Mouse (Mus musculus) embryonic fibroblast, embryonic 13.5 days (primary cell): ENCODE data around the gene Arf3.

ENCODE experiments used
- CTCF ChIP-seq: IDR thresholded peaks from 2 replicates; pipeline ENCODE4 v1.5.1; 2011; ENCODE audit warnings: mild to moderate bottlenecking, control low read depth, low read length, moderate library complexity, borderline replicate concordance; ENCODE audit not compliant: insufficient read depth
- POLR2A ChIP-seq: IDR thresholded peaks from 2 replicates; pipeline ENCODE4 v1.6.1; 2011; ENCODE audit warnings: low read depth, mild to moderate bottlenecking, control low read depth, low read length, moderate library complexity

DNA sequence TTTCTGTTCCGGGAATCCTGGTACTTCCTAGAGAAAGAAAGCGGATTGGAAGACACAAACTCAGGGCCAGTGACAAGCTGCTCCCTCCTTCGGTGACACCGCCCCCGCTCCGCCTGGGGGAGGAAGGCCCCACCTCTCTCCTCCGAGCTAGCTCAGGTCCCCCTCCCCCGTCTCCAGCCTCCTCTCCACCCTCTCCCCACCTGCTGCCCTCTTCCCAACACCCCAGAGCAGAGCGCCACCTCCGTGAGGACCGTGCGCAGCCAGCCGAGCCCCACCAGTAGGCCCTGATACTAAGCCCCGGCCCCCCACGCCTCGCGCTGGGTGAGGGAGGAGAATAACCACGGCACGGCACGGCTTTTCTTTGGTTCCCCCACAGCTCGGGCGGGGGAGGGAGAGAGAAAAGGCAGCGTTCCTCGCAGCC, 803 bp downstream of the Arf3 start:
- peak; percentile 46 for TF ChIP-seq POLR2A
- no peak for TF ChIP-seq CTCF
